Mouse (Mus musculus) liver, postnatal 0 days (tissue): ENCODE results near the gene Rassf6. TPM values are rescaled to one million over a fixed set of nuclear protein-coding genes. Genes with fewer than 3 reads are reported as not detected.

Experiments used
- ATAC-seq: fragments of 200-750 bp; cut with Nextera tagmentation; 2 replicates; pipeline ENCODE4 v1.8.0; 2017; ENCODE audit warnings: mild to moderate bottlenecking, moderate library complexity
- DNase-seq: peaks from one replicate; pipeline ENCODE4 v3.0.0-alpha.2; 2016
- H3K27ac ChIP-seq: fragments of 300-500 bp; sonication (generic); 2 replicates; pipeline ENCODE4 v1.5.1; 2014; ENCODE audit warnings: antibody characterized with exemption, moderate library complexity, mild to moderate bottlenecking, low read depth
- H3K27me3 ChIP-seq: fragments of 300-500 bp; sonication (generic); 2 replicates; pipeline ENCODE4 v1.6.1; 2014; ENCODE audit warnings: low read length, control low read depth, mixed read lengths; ENCODE audit not compliant: insufficient read depth
- H3K36me3 ChIP-seq: fragments of 300-500 bp; sonication (generic); replicated peaks from 2 replicates; pipeline ENCODE4 v1.6.1; 2014; ENCODE audit warnings: mild to moderate bottlenecking, control low read depth, low read length, moderate library complexity, mixed read lengths; ENCODE audit not compliant: insufficient read depth
- H3K4me1 ChIP-seq: fragments of 300-500 bp; sonication (generic); 2 replicates; pipeline ENCODE4 v1.6.1; 2014; ENCODE audit warnings: antibody characterized with exemption, mild to moderate bottlenecking, control low read depth; ENCODE audit not compliant: insufficient read depth
- H3K4me2 ChIP-seq: fragments of 300-500 bp; sonication (generic); 2 replicates; pipeline ENCODE4 v1.6.1; 2014; ENCODE audit warnings: low read depth, mild to moderate bottlenecking, low read length, moderate library complexity, mixed read lengths
- H3K4me3 ChIP-seq: fragments of 300-500 bp; sonication (generic); 2 replicates; pipeline ENCODE4 v1.5.1; 2014; ENCODE audit warnings: low read depth, low read length
- H3K9ac ChIP-seq: fragments of 300-500 bp; sonication (generic); replicated peaks from 2 replicates; pipeline ENCODE4 v1.6.1; 2014; ENCODE audit warnings: mild to moderate bottlenecking, moderate library complexity
- H3K9me3 ChIP-seq: fragments of 300-500 bp; sonication (generic); 2 replicates; pipeline ENCODE4 v1.6.1; 2016; ENCODE audit warnings: mild to moderate bottlenecking, control low read depth, low read length, mixed read lengths
- CTCF ChIP-seq: sonication (generic); IDR thresholded peaks from 2 replicates; pipeline ENCODE4 v1.5.1; 2016; ENCODE audit warnings: antibody characterized with exemption, low read depth
- EP300 ChIP-seq: IDR thresholded peaks from 2 replicates; pipeline ENCODE4 v1.6.1; 2016; ENCODE audit warnings: antibody characterized with exemption, low read depth, mild to moderate bottlenecking
- WGBS: fragments of 180-500 bp; shearing (Covaris S2); extraction: QIAGEN DNeasy Blood & Tissue Kit; methylation state at CpG from one replicate; pipeline ENCODE4 v1.1.7; 2014; ENCODE audit not compliant: insufficient replicate concordance; 5-methylcytosine and 5-hydroxymethylcytosine counted together
- polyA plus RNA-seq: library from polyadenylated mRNA; unstranded; fragments of >200 nt; fragmentation: Nextera tagmentation; extraction: Ambion mirVana; gene quantifications from 2 replicates; pipeline ENCODE4 v1.2.1, GENCODE M21; 2015

Gene Rassf6
- polyA plus RNA-seq, 1 experiment from 2014 or later = 7.9 TPM

DNA sequence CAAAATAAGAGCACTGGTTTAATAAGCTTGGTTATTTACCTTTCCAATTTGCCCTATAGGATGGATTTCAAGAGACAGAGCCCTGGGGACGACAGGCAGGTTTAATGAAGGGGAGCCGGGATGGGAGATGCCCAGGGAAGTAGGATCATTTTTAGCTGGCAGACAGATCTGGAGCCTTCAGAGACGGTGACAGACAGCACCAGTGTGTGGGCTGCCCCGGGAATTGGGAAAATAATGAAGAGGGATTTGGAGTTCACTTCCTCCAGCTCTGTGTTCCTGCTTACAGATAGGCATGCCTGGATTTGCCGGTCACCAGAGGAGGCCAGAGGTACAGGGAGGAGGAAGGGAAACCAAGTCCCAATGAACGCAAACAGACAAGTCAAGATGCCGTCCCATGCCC is 5.6 kb downstream of the Rassf6 start:
- no peaks in the 10 kb centered on the region for H3K4me1 ChIP-seq
- H3K27me3 ChIP-seq = no peaks in the 10 kb centered on the region
- no peaks in the 10 kb centered on the region for H3K36me3 ChIP-seq
- WGBS = 84% methylated on average over 7 of the region's 7 CpGs
- H3K9ac ChIP-seq = no peak overlapping the region
- no peaks in the 10 kb centered on the region for H3K9me3 ChIP-seq
- DNase-seq = no peak
- H3K4me3 ChIP-seq = no peak overlapping the region
- no peak overlapping the region for H3K4me2 ChIP-seq
- ATAC-seq = no peak
- TF ChIP-seq EP300 (no peak), CTCF (no peak)
- H3K27ac ChIP-seq = no peak overlapping the region

DNA sequence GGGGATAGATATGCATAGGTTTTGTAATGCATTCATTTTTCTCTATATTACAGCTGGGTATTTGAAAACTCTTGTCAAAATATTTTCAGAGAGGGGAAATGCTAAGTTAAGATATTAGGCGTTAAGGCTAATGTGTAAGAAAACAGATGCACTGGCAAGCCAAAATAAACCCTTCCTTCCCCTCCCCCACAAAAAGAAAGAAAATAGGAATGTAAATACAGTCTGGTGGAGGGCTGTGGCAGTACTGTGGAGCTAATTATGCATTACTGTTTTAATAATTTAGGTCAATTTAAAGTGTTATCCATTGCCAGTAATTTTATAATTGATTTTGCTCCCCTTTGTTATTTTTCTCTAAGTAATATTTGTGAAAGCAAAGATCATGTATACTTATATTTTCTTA is 11.9 kb downstream of the Rassf6 start:
- Histone ChIP-seq H3K4me1 (no peaks in the 10 kb centered on the region), H3K27ac (no peak overlapping the region), H3K4me3 (no peak overlapping the region), H3K27me3 (no peaks in the 10 kb centered on the region), H3K4me2 (no peak overlapping the region), H3K9ac (no peak overlapping the region), H3K36me3 (no peaks in the 10 kb centered on the region), H3K9me3 (no peaks in the 10 kb centered on the region)
- no peak for DNase-seq
- TF ChIP-seq CTCF (no peak), EP300 (no peak)
- no peak for ATAC-seq
- 70% methylated on average over 1 of the region's 1 CpGs for WGBS

DNA sequence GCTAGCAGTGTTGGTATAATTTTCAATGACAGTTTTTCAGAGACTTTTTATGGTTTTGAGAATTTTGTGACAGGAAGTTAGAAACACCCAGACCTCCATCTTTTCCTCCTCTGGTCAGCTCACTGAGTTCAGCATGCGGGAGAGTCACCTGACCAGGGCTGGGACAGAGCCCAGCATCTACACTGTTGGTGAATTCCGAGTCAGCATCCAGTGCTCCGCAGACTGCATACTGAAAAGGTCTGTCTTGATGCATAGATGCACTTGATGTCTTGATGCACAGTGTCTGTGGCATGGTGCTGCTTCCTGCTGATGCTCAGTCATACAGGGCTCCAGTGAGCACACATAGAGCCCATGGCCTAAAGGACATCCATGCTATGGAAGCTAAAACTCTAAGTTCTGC is 12.4 kb downstream of the Rassf6 start:
- TF ChIP-seq CTCF (no peak), EP300 (no peak)
- WGBS = 62% methylated on average over 3 of the region's 3 CpGs
- Histone ChIP-seq H3K4me3 (no peak overlapping the region), H3K9ac (no peak overlapping the region), H3K36me3 (no peaks in the 10 kb centered on the region), H3K9me3 (no peaks in the 10 kb centered on the region), H3K4me1 (no peaks in the 10 kb centered on the region), H3K4me2 (no peak overlapping the region), H3K27me3 (no peaks in the 10 kb centered on the region), H3K27ac (no peak overlapping the region)
- ATAC-seq = no peak
- no peak for DNase-seq

DNA sequence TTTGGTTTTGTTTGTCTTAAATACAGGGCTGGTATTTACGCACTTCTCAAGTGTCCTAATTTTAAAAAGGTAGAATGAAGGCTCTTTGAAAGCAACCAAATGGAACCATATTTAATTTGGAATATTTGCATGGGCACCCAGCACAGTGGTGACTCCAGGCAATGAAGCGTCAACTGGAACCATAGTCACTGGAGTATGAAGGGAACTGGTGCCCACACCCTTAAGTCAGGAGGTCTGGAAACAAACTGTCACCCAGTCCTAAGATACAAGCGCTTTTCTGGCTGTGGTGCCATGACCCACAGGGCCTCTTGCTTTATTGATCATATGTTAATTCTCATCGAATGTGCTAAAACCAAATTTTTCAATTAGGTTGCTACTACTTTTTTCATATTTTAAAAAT is 13.0 kb downstream of the Rassf6 start:
- no peak for DNase-seq
- Histone ChIP-seq H3K27ac (no peak overlapping the region), H3K9me3 (no peaks in the 10 kb centered on the region), H3K4me3 (no peak overlapping the region), H3K4me1 (no peaks in the 10 kb centered on the region), H3K36me3 (no peaks in the 10 kb centered on the region), H3K27me3 (no peaks in the 10 kb centered on the region), H3K9ac (no peak overlapping the region), H3K4me2 (no peak overlapping the region)
- WGBS = 78% methylated on average over 4 of the region's 4 CpGs
- TF ChIP-seq CTCF (no peak), EP300 (no peak)
- ATAC-seq = no peak

DNA sequence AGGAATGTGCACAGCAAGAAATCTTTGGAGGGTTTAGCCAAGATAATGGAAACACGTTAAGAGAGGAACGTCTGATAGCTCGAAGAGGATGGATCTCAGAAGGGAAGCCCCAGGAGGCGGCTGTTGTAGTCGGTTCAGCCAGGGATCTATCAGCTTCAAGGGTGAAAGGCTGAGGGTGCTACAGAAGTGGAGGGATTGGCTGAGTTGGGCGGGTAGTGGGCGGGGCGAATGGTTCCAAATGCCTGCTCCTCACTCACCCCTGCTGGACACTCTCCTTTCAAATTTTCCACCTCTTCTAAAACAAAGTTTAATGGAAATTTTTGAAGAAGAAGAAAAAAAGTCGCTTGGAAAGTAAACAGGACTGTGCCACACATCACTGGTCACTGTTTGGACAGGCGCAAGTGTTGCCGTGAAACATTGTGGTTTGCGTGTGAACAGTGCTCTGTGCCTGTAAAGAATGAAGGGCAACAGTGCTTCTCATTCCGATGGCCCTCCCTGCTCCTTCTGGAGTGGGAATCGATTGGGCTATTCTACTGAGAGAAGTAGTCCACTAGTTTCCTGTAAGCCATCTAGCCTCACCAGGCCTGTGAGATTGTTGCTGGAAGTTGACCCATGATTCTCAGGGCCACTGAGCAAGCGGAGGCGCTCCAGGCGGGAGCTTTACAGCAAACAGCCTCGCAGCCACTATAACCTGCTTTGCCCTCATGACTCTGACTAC is 15.6 kb downstream of the Rassf6 start:
- 77% methylated on average over 18 of the region's 18 CpGs for WGBS
- H3K27ac ChIP-seq = no peak overlapping the region
- TF ChIP-seq EP300 (no peak), CTCF (no peak)
- no peaks in the 10 kb centered on the region for H3K36me3 ChIP-seq
- DNase-seq (no peak), ATAC-seq (no peak)
- H3K4me1 ChIP-seq = no peaks in the 10 kb centered on the region
- no peak overlapping the region for H3K9ac ChIP-seq
- no peaks in the 10 kb centered on the region for H3K9me3 ChIP-seq
- no peaks in the 10 kb centered on the region for H3K27me3 ChIP-seq
- no peak overlapping the region for H3K4me2 ChIP-seq
- no peak overlapping the region for H3K4me3 ChIP-seq

DNA sequence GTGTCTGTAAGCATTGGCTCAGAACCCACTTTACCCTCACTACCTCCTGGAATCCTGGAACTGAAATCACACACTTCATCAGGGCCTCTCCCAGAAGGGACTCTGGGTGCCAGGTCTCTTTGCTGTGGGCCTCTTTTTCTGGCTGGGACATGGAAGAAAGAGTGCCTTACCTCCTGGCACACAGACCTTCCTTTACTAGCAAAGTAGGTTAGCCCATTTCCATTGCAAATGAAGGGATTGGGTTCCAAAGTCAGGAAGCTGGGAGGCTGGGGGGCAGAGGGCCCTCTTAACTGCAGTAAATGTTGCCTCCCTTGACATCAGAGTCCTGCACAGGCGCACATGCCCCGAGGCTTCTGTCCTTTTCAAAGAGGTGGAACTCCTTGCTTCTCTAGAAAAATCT is 17.2 kb downstream of the Rassf6 start:
- peaks cover under 1% of the 10 kb centered on the region; the same call in 1 of the 2 replicates for H3K4me1 ChIP-seq
- no peak overlapping the region for H3K27ac ChIP-seq
- no peaks in the 10 kb centered on the region for H3K27me3 ChIP-seq
- ATAC-seq (no peak), DNase-seq (no peak)
- no peak overlapping the region for H3K4me3 ChIP-seq
- no peak overlapping the region for H3K4me2 ChIP-seq
- no peak overlapping the region for H3K9ac ChIP-seq
- H3K36me3 ChIP-seq = no peaks in the 10 kb centered on the region
- H3K9me3 ChIP-seq = no peaks in the 10 kb centered on the region
- TF ChIP-seq CTCF (no peak), EP300 (no peak)
- WGBS = 73% methylated on average over 2 of the region's 2 CpGs

DNA sequence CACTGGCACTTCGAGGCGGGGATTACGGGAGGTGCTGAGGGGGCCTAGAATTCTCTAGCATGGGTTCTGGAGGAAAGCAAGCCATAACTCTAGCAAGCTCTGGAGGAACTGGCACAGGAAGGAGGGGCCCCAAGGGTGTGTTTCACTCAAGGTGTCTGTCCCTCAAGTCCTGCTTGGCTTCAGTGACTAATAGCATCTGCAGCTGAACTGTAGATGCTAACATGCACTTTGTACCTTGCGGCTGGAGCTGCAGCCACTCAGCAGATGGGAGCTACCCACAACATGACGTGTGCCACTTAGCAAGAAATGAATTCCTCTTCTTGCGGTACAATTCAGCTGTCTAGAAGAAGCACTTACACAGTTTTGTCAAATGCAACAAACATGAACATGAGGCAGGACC is 18.7 kb downstream of the Rassf6 start:
- no peak for TF ChIP-seq EP300
- TF ChIP-seq CTCF = no peak
- Histone ChIP-seq H3K27me3 (no peaks in the 10 kb centered on the region), H3K36me3 (no peaks in the 10 kb centered on the region), H3K4me1 (peaks cover 3% of the 10 kb centered on the region; the same call in 1 of the 2 replicates), H3K4me3 (no peak overlapping the region), H3K9me3 (no peaks in the 10 kb centered on the region), H3K9ac (no peak overlapping the region), H3K4me2 (no peak overlapping the region), H3K27ac (no peak overlapping the region)
- DNase-seq (no peak), ATAC-seq (no peak)
- 67% methylated on average over 6 of the region's 6 CpGs for WGBS
